Mouse (Mus musculus): ENCODE results near the gene Ehd1.
"Not testable (repeated sequence)": the region's sequence is repeated elsewhere in the genome, so short reads cannot be mapped to it uniquely, and the experiment has no call there.

- not testable (repeated sequence) for TF ChIP-seq CTCF (IDR thresholded peaks at IDR 0.05; ENCODE audit: borderline replicate concordance, insufficient read depth, low read length); POLR2A (IDR thresholded peaks at IDR 0.05; ENCODE audit: low read depth, low read length)
Measured at GRCm38 (mm10) chr19:6311783-6312182, 35.3 kb downstream of the Ehd1 start.
